Mouse (Mus musculus) intestine, embryonic 16.5 days (tissue): ENCODE measurements at regions not wholly inside any gene's neighbourhood (a gene's known extent, or its start where the extent isn't known, plus 50 kb on each side); places are given as distances from the start of the nearest gene placed in this dataset.

Experiments
- ATAC-seq: fragments of 200-750 bp; cut with Nextera tagmentation; 2 replicates; pipeline ENCODE4 v1.8.0; 2017; ENCODE audit warnings: moderate TSS enrichment, moderate library complexity
- H3K27ac ChIP-seq: fragments of 300-500 bp; sonication (generic); 2 replicates; pipeline ENCODE4 v1.5.1; 2014; ENCODE audit warnings: mild to moderate bottlenecking, low read length
- H3K27me3 ChIP-seq: fragments of 300-500 bp; sonication (generic); replicated peaks from 2 replicates; pipeline ENCODE4 v1.6.1; 2014; ENCODE audit warnings: low read length, control low read depth, mixed read lengths; ENCODE audit not compliant: control insufficient read depth, insufficient read depth
- H3K36me3 ChIP-seq: fragments of 300-500 bp; sonication (generic); 2 replicates; pipeline ENCODE4 v1.6.1; 2014; ENCODE audit warnings: low read length, control low read depth; ENCODE audit not compliant: control insufficient read depth, insufficient read depth
- H3K4me1 ChIP-seq: fragments of 300-500 bp; sonication (generic); 2 replicates; pipeline ENCODE4 v1.6.1; 2014; ENCODE audit warnings: low read length, control low read depth, mixed read lengths; ENCODE audit not compliant: control insufficient read depth, insufficient read depth
- H3K4me2 ChIP-seq: fragments of 300-500 bp; sonication (generic); 2 replicates; pipeline ENCODE4 v1.6.1; 2014; ENCODE audit warnings: low read depth, low read length, control low read depth
- H3K4me3 ChIP-seq: fragments of 300-500 bp; sonication (generic); 2 replicates; pipeline ENCODE4 v1.5.1; 2014; ENCODE audit warnings: mild to moderate bottlenecking, low read length
- H3K9ac ChIP-seq: fragments of 300-500 bp; sonication (generic); 2 replicates; pipeline ENCODE4 v1.6.1; 2014; ENCODE audit warnings: low read depth, low read length
- H3K9me3 ChIP-seq: fragments of 300-500 bp; sonication (generic); 2 replicates; pipeline ENCODE4 v1.6.1; 2016; ENCODE audit warnings: low read length, control low read depth; ENCODE audit not compliant: control insufficient read depth
- WGBS: fragments of 180-500 bp; shearing (Covaris S2); extraction: QIAGEN DNeasy Blood & Tissue Kit; methylation state at CpG from one replicate; pipeline ENCODE4 v1.1.7; 2014; 5-methylcytosine and 5-hydroxymethylcytosine counted together

GRCm38 (mm10) chr6:54766485-54767112 is 50.1 kb upstream of the Znrf2 start:
- H3K4me3 ChIP-seq = no peak overlapping the region
- no peak overlapping the region for H3K9ac ChIP-seq
- H3K4me2 ChIP-seq = no peak overlapping the region
- 70% methylated on average over 5 of the region's 5 CpGs for WGBS
- H3K27ac ChIP-seq = no peak overlapping the region
- no peaks in the 10 kb centered on the region for H3K36me3 ChIP-seq
- H3K27me3 ChIP-seq = no peaks in the 10 kb centered on the region
- ATAC-seq = no peak
- H3K4me1 ChIP-seq = no peaks in the 10 kb centered on the region
- H3K9me3 ChIP-seq = no peaks in the 10 kb centered on the region
